Mouse (Mus musculus) G1E (cell line): ENCODE results near the gene Runx1.

Experiments used
- CTCF ChIP-seq: IDR thresholded peaks from 2 replicates; pipeline ENCODE4 v1.5.1; 2012; ENCODE audit warnings: low read depth, low read length, inconsistent platforms, mixed read lengths
- GATA1 ChIP-seq: IDR thresholded peaks from 2 replicates; pipeline ENCODE4 v1.6.1; 2012; ENCODE audit warnings: borderline replicate concordance, low read length, inconsistent platforms, mixed read lengths
- GATA2 ChIP-seq: IDR thresholded peaks from 2 replicates; pipeline ENCODE4 v1.6.1; 2012; ENCODE audit warnings: low read depth, low read length, inconsistent platforms, borderline replicate concordance
- TAL1 ChIP-seq: conservative IDR thresholded peaks from 2 replicates; pipeline ENCODE4 v1.6.1; 2012; ENCODE audit warnings: low read depth, low read length, inconsistent platforms, mixed read lengths

DNA sequence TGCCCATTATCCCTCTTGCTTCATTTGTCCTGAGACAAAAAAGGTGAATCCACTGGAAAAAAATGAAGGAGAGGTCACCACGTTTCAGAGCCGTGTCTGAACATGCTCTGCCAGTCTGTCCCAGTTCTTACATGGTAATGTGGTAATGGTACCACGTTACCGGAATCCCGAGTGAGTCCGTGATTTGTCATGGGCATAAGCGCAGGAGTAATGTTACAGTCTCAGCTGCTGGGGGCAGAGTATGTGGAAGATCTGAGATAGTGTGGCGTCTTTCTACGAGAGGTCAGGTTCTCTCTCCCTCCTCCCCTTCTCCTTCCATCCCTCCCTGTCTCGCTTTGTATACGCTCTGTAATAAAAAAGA is 216.3 kb downstream of the Runx1 start:
- TF ChIP-seq CTCF, result no peak
- no peak for TF ChIP-seq GATA2
- no peak for TF ChIP-seq TAL1
- TF ChIP-seq GATA1, result no peak
